Mouse (Mus musculus) testis, adult 2 months (tissue): ENCODE measurements around the gene Cdk5r1. TPM values are rescaled to one million over a fixed set of nuclear protein-coding genes. Genes with fewer than 3 reads are reported as not detected.

Experiments used
- H3K27ac ChIP-seq: fragments of 200-500 bp; 2 replicates; pipeline ENCODE4 v1.5.1; 2012; ENCODE audit warnings: low read depth, low read length; ENCODE audit not compliant: control insufficient read depth, insufficient read depth
- H3K27me3 ChIP-seq: fragments of 200-500 bp; 2 replicates; pipeline ENCODE4 v1.6.1; 2012; ENCODE audit warnings: mild to moderate bottlenecking, low read length, moderate library complexity; ENCODE audit not compliant: control insufficient read depth, insufficient read depth
- H3K36me3 ChIP-seq: fragments of 200-500 bp; 2 replicates; pipeline ENCODE4 v1.6.1; 2012; ENCODE audit warnings: mild to moderate bottlenecking, low read length; ENCODE audit not compliant: control insufficient read depth, insufficient read depth
- H3K4me1 ChIP-seq: fragments of 200-500 bp; 2 replicates; pipeline ENCODE4 v1.6.1; 2012; ENCODE audit warnings: low read length; ENCODE audit not compliant: control insufficient read depth, insufficient read depth
- H3K4me3 ChIP-seq: fragments of 200-500 bp; 2 replicates; pipeline ENCODE4 v1.5.1; 2012; ENCODE audit warnings: low read depth, mild to moderate bottlenecking, low read length, moderate library complexity, mixed read lengths; ENCODE audit not compliant: control insufficient read depth
- CTCF ChIP-seq: fragments of 200-500 bp; IDR thresholded peaks from 2 replicates; pipeline ENCODE4 v1.5.1; 2012; ENCODE audit warnings: low read depth, mild to moderate bottlenecking, inconsistent platforms, low read length, moderate library complexity; ENCODE audit not compliant: control insufficient read depth, insufficient read depth, insufficient replicate concordance
- POLR2A ChIP-seq: fragments of 200-500 bp; IDR thresholded peaks from 2 replicates; pipeline ENCODE4 v1.6.1; 2012; ENCODE audit warnings: low read depth, mild to moderate bottlenecking, inconsistent platforms, low read length, moderate library complexity; ENCODE audit not compliant: control insufficient read depth
- polyA plus RNA-seq: library from polyadenylated mRNA; depleted of rRNA; stranded (reverse); fragments of >200 nt; gene quantifications from 2 replicates; pipeline ENCODE4 v1.2.3, GENCODE M21; 2012; rRNA removed

Cdk5r1 gene
- 1.1 and 2.0 TPM in 2 replicates for polyA plus RNA-seq

GRCm38 (mm10) chr11:80476222-80477189, at the start of gene Cdk5r1:
Gene Cdk5r1 (plus strand): TSS chr11:80477023.
- H3K36me3 ChIP-seq = peaks cover 1% of the 10 kb centered on the region; the same call in 1 of the 2 replicates
- peak within 1 kb of the TSS; percentile 34; the same call in 1 of the 2 replicates for H3K27ac ChIP-seq
- peak within 1 kb of the TSS; percentile 87 for H3K4me3 ChIP-seq
- no peaks in the 10 kb centered on the region for H3K27me3 ChIP-seq
- peak; percentile 31; the same call in 1 of the 2 replicates for TF ChIP-seq CTCF
- no peak for TF ChIP-seq POLR2A
- H3K4me1 ChIP-seq = peaks cover 13% of the 10 kb centered on the region

GRCm38 (mm10) chr11:80428381-80429008, 48.3 kb upstream of the Cdk5r1 start, which contains the start of gene Psmd11:
Gene Psmd11 (plus strand): TSS chr11:80428615.
- Histone ChIP-seq H3K4me3 (peak within 1 kb of the TSS; percentile 96), H3K4me1 (peaks cover 2% of the 10 kb centered on the region; the same call in 1 of the 2 replicates), H3K27ac (peak within 1 kb of the TSS; percentile 86), H3K36me3 (no peaks in the 10 kb centered on the region), H3K27me3 (no peaks in the 10 kb centered on the region)
- TF ChIP-seq CTCF (peak; percentile 33; the same call in 1 of the 2 replicates), POLR2A (peak; percentile 86)

- peaks cover 2% of the 10 kb centered on the region; the same call in 1 of the 2 replicates for H3K4me1 ChIP-seq
- peak overlapping the region; percentile 96 for H3K4me3 ChIP-seq
- no peak for TF ChIP-seq POLR2A
- no peak for TF ChIP-seq CTCF
- H3K27me3 ChIP-seq = no peaks in the 10 kb centered on the region
- H3K27ac ChIP-seq = peak overlapping the region; percentile 86
- H3K36me3 ChIP-seq = no peaks in the 10 kb centered on the region
These were observed 47.8 kb upstream of the Cdk5r1 start for GRCm38 (mm10) chr11:80429009-80429475.

GRCm38 (mm10) chr11:80429500-80430166, 47.2 kb upstream of the Cdk5r1 start:
- H3K4me3 ChIP-seq = peak overlapping the region; percentile 96
- H3K36me3 ChIP-seq = no peaks in the 10 kb centered on the region
- no peaks in the 10 kb centered on the region for H3K27me3 ChIP-seq
- no peak for TF ChIP-seq CTCF
- TF ChIP-seq POLR2A = no peak
- H3K4me1 ChIP-seq = peaks cover 2% of the 10 kb centered on the region; the same call in 1 of the 2 replicates
- H3K27ac ChIP-seq = peak overlapping the region; percentile 86

GRCm38 (mm10) chr11:80430366-80430910, 46.4 kb upstream of the Cdk5r1 start:
- TF ChIP-seq CTCF = no peak
- no peak for TF ChIP-seq POLR2A
- H3K27ac ChIP-seq = no peak overlapping the region
- H3K4me3 ChIP-seq = no peak overlapping the region
- peaks cover 2% of the 10 kb centered on the region; the same call in 1 of the 2 replicates for H3K4me1 ChIP-seq
- no peaks in the 10 kb centered on the region for H3K36me3 ChIP-seq
- H3K27me3 ChIP-seq = no peaks in the 10 kb centered on the region

GRCm38 (mm10) chr11:80446916-80447315, 29.9 kb upstream of the Cdk5r1 start:
- H3K27ac ChIP-seq = no peak overlapping the region
- no peaks in the 10 kb centered on the region for H3K4me1 ChIP-seq
- H3K4me3 ChIP-seq = no peak overlapping the region
- no peaks in the 10 kb centered on the region for H3K27me3 ChIP-seq
- no peak for TF ChIP-seq CTCF
- no peak for TF ChIP-seq POLR2A
- no peaks in the 10 kb centered on the region for H3K36me3 ChIP-seq
